Mouse (Mus musculus) frontal cortex, adult (tissue): ENCODE results near the gene Daglb.

ENCODE experiments used
- ATAC-seq: cut with Nextera tagmentation; 2 replicates; pipeline ENCODE4 v1.9.2; 2017; ENCODE audit warnings: mild to moderate bottlenecking, moderate library complexity, mixed read lengths; ENCODE audit not compliant: low TSS enrichment

Gene Daglb

GRCm38 (mm10) chr5:143464100-143464756 lies at the start of gene Daglb:
Daglb (plus strand) TSS chr5:143464584.
- ATAC-seq, result peak; percentile 96

GRCm38 (mm10) chr5:143421484-143421883 lies 42.9 kb upstream of the Daglb start:
- no peak for ATAC-seq

GRCm38 (mm10) chr5:143422990-143423389 lies 41.4 kb upstream of the Daglb start:
- no peak for ATAC-seq

- ATAC-seq, result peak; percentile 67; the same call in 1 of the 2 replicates
Observed at GRCm38 (mm10) chr5:143423899-143424519, 40.4 kb upstream of the Daglb start.

GRCm38 (mm10) chr5:143434421-143434820 lies 30.0 kb upstream of the Daglb start:
- no peak for ATAC-seq

- ATAC-seq, result no peak
Observed at GRCm38 (mm10) chr5:143441298-143441697, 23.1 kb upstream of the Daglb start.

- ATAC-seq, result no peak
Observed at GRCm38 (mm10) chr5:143441753-143442152, 22.6 kb upstream of the Daglb start.

GRCm38 (mm10) chr5:143463671-143464070 lies 713 bp upstream of the Daglb start:
- no peak for ATAC-seq

- ATAC-seq, result peak; percentile 41; the same call in 1 of the 2 replicates
Observed at GRCm38 (mm10) chr5:143464757-143465118, 354 bp downstream of the Daglb start.

- no peak for ATAC-seq
Observed at GRCm38 (mm10) chr5:143465156-143466085, 1.0 kb downstream of the Daglb start.

- ATAC-seq, result no peak
Observed at GRCm38 (mm10) chr5:143466891-143467669, 2.7 kb downstream of the Daglb start.

GRCm38 (mm10) chr5:143467931-143468330 lies 3.5 kb downstream of the Daglb start:
- no peak for ATAC-seq

GRCm38 (mm10) chr5:143469628-143470027 lies 5.2 kb downstream of the Daglb start:
- ATAC-seq, result no peak

GRCm38 (mm10) chr5:143470421-143471164 lies 6.2 kb downstream of the Daglb start:
- no peak for ATAC-seq

- no peak for ATAC-seq
Observed at GRCm38 (mm10) chr5:143471165-143471546, 6.8 kb downstream of the Daglb start.

- ATAC-seq, result peak; percentile 62
Observed at GRCm38 (mm10) chr5:143471953-143472618, 7.7 kb downstream of the Daglb start.

GRCm38 (mm10) chr5:143475153-143475844 lies 10.9 kb downstream of the Daglb start:
- ATAC-seq, result peak; percentile 69

- ATAC-seq, result no peak
Observed at GRCm38 (mm10) chr5:143476013-143476412, 11.6 kb downstream of the Daglb start.

- no peak for ATAC-seq
Observed at GRCm38 (mm10) chr5:143477901-143478300, 13.5 kb downstream of the Daglb start.

GRCm38 (mm10) chr5:143484955-143485354 lies 20.6 kb downstream of the Daglb start:
- ATAC-seq, result no peak
